Mouse (Mus musculus) brain, embryonic 14.5 days (tissue): Measurements from ENCODE around the gene Tppp.

Experiments used
- CTCF ChIP-seq: fragments of 200-500 bp; IDR thresholded peaks from 2 replicates; pipeline ENCODE4 v1.5.1; 2012; ENCODE audit warnings: inconsistent platforms, mild to moderate bottlenecking, moderate library complexity, borderline replicate concordance; ENCODE audit not compliant: insufficient read depth, insufficient read length; ENCODE audit errors: extremely low read depth
- POLR2A ChIP-seq: fragments of 200-500 bp; IDR thresholded peaks from 2 replicates; pipeline ENCODE4 v1.6.1; 2012; ENCODE audit warnings: mild to moderate bottlenecking, inconsistent platforms, borderline replicate concordance; ENCODE audit not compliant: poor library complexity, insufficient read depth, insufficient read length, severe bottlenecking; ENCODE audit errors: extremely low read depth

DNA sequence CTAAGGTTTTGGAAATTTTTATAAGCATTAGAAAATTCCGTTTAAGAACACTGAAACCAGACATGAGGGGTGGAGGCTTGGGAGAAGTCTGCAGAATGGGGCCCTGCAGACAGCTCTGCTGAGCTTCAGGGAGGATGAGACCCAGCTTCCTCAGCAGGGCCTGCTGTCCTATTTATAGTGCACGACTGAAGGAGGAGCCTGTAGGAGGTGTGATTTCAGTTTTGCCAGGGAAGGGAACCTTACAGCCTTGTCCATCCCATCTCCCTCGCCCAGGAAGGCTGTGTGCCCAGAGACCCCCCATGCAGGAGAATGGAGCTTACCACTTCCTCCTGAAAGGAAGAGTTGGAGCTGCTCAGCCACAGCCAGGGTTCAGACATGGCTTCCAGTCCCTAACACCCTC is 1.5 kb downstream of the Tppp start:
- no peak for TF ChIP-seq POLR2A
- no peak for TF ChIP-seq CTCF
